Mouse (Mus musculus) cerebellum, postnatal 10 days (tissue): ENCODE data around the gene Msl1.

Experiments used
- DNase-seq, 2 experiments: peaks; one replicate each; pipeline ENCODE4 v3.0.0; 2021; ENCODE audit warnings: mixed read lengths in 2 of 2

Gene Msl1

GRCm38 (mm10) chr11:98777888-98778287 lies 17.4 kb upstream of the Msl1 start:
- no peak for DNase-seq

- peak; percentile 59 to 77 for DNase-seq
Measured at GRCm38 (mm10) chr11:98781851-98782512, 13.3 kb upstream of the Msl1 start.

GRCm38 (mm10) chr11:98782651-98783235 lies 12.6 kb upstream of the Msl1 start:
- peak; percentile 57 to 69 for DNase-seq

- DNase-seq = peak; percentile 94 to 95
Measured at GRCm38 (mm10) chr11:98783236-98783696, 12.1 kb upstream of the Msl1 start.

GRCm38 (mm10) chr11:98784139-98784538 lies 11.2 kb upstream of the Msl1 start:
- no peak for DNase-seq

- peak in 1 of 2 experiments; percentile 39 for DNase-seq
Measured at GRCm38 (mm10) chr11:98785214-98785613, 10.1 kb upstream of the Msl1 start.

GRCm38 (mm10) chr11:98785772-98786281 lies 9.5 kb upstream of the Msl1 start:
- peak; percentile 88 to 89 for DNase-seq

GRCm38 (mm10) chr11:98786359-98787214 lies 8.7 kb upstream of the Msl1 start:
- DNase-seq = peak; percentile 96 to 98

- peak in 1 of 2 experiments; percentile 72 for DNase-seq
Measured at GRCm38 (mm10) chr11:98787229-98787628, 8.1 kb upstream of the Msl1 start.

- peak in 1 of 2 experiments; percentile 36 for DNase-seq
Measured at GRCm38 (mm10) chr11:98787691-98788090, 7.6 kb upstream of the Msl1 start.

GRCm38 (mm10) chr11:98788139-98788538 lies 7.2 kb upstream of the Msl1 start:
- no peak for DNase-seq

GRCm38 (mm10) chr11:98788550-98789218 lies 6.6 kb upstream of the Msl1 start:
- DNase-seq = peak; percentile 90 to 92

GRCm38 (mm10) chr11:98789219-98789807 lies 6.0 kb upstream of the Msl1 start:
- DNase-seq = peak in 1 of 2 experiments; percentile 53

- no peak for DNase-seq
Measured at GRCm38 (mm10) chr11:98789824-98790223, 5.5 kb upstream of the Msl1 start.

GRCm38 (mm10) chr11:98790631-98791205 lies 4.6 kb upstream of the Msl1 start:
- DNase-seq = no peak

GRCm38 (mm10) chr11:98791448-98791847 lies 3.9 kb upstream of the Msl1 start:
- DNase-seq = no peak

GRCm38 (mm10) chr11:98792081-98792480 lies 3.2 kb upstream of the Msl1 start:
- no peak for DNase-seq

- DNase-seq = peak in 1 of 2 experiments; percentile 86
Measured at GRCm38 (mm10) chr11:98794469-98795014, 774 bp upstream of the Msl1 start.

- DNase-seq = peak; percentile 80 to 82
Measured at GRCm38 (mm10) chr11:98795714-98796514, 598 bp downstream of the Msl1 start.

- peak; percentile 92 to 93 for DNase-seq
Measured at GRCm38 (mm10) chr11:98796515-98797216, 1.4 kb downstream of the Msl1 start.
